Mouse (Mus musculus): ENCODE measurements at regions not wholly inside any gene's neighbourhood (a gene's known extent, or its start where the extent isn't known, plus 50 kb on each side); places are given as distances from the start of the nearest gene placed in this dataset.

GRCm38 (mm10) chr10:37995691-37996445 lies 825.7 kb downstream of the Rfpl4b start:
- Histone ChIP-seq H3K4me2 (no peak overlapping the region), H3K27me3 (replicated peaks) (no peaks in the 10 kb centered on the region), H3K27ac (replicated peaks) (no peak overlapping the region), H3K36me3 (no peaks in the 10 kb centered on the region), H3K9me3 (replicated peaks) (no peaks in the 10 kb centered on the region), H3K4me3 (replicated peaks) (no peak overlapping the region), H3K4me1 (no peaks in the 10 kb centered on the region), H3K9ac (replicated peaks) (no peak overlapping the region)
- no peak for ATAC-seq (ENCODE audit: low FRiP score)

- H3K27me3 ChIP-seq (replicated peaks), result no peaks in the 10 kb centered on the region
- H3K4me2 ChIP-seq, result no peak overlapping the region
- no peaks in the 10 kb centered on the region for H3K36me3 ChIP-seq
- no peaks in the 10 kb centered on the region for H3K4me1 ChIP-seq
- 42% methylated on average over 11 of the region's 11 CpGs for WGBS
- H3K27ac ChIP-seq (replicated peaks), result no peak overlapping the region
- ATAC-seq (ENCODE audit: low FRiP score), result peak; percentile 84; the same call in 1 of the 2 replicates
- H3K9me3 ChIP-seq (replicated peaks), result no peaks in the 10 kb centered on the region
- H3K4me3 ChIP-seq (replicated peaks), result no peak overlapping the region
- no peak overlapping the region for H3K9ac ChIP-seq (replicated peaks)
These were observed 833.0 kb downstream of the Rfpl4b start for GRCm38 (mm10) chr10:37988297-37989263.

- no peak overlapping the region for H3K27ac ChIP-seq (replicated peaks)
- no peaks in the 10 kb centered on the region for H3K9me3 ChIP-seq (replicated peaks)
- H3K36me3 ChIP-seq, result no peaks in the 10 kb centered on the region
- no peak overlapping the region for H3K4me3 ChIP-seq (replicated peaks)
- H3K27me3 ChIP-seq (replicated peaks), result no peaks in the 10 kb centered on the region
- no peaks in the 10 kb centered on the region for H3K4me1 ChIP-seq
- no peak for ATAC-seq (ENCODE audit: low FRiP score)
- H3K9ac ChIP-seq (replicated peaks), result no peak overlapping the region
- no peak overlapping the region for H3K4me2 ChIP-seq
- WGBS, result 71% methylated on average over 3 of the region's 3 CpGs
These were observed 840.3 kb upstream of the Marcks start for GRCm38 (mm10) chr10:37978899-37979539.

- no peak overlapping the region for H3K9ac ChIP-seq (replicated peaks)
These were observed 821.3 kb upstream of the Marcks start for GRCm38 (mm10) chr10:37960051-37960450.

GRCm38 (mm10) chr10:37914780-37915179 lies 776.1 kb upstream of the Marcks start:
- WGBS, result 93% methylated on average over 2 of the region's 2 CpGs
- H3K4me2 ChIP-seq, result no peak overlapping the region

More at GRCm38 (mm10) chr10:37960051-37960450, 821.3 kb upstream of the Marcks start:
- Histone ChIP-seq H3K27ac (replicated peaks) (no peak overlapping the region), H3K27me3 (replicated peaks) (no peaks in the 10 kb centered on the region), H3K4me1 (no peaks in the 10 kb centered on the region), H3K4me2 (no peak overlapping the region), H3K9me3 (replicated peaks) (no peaks in the 10 kb centered on the region), H3K36me3 (no peaks in the 10 kb centered on the region), H3K4me3 (replicated peaks) (no peak overlapping the region)
- ATAC-seq (ENCODE audit: low FRiP score), result no peak

DNA sequence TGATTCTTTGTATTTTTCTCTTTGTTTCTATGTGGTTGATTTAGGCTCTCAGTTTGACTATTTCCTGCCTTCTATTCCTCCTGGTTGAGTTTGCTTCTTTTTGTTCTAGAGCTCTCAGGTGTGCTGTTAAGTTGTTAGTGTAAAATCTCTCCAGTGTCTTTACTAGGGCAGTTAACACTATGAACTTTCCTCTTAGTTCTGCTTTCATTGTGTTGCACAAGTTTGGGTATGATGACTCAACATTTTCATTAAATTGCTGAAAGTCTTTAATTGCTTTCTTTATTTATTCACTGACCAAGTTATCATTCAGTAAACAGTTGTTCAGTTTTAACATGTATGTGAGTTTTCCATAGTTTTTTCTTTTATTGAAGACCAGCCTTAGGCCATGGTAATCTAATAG lies 772.9 kb upstream of the Marcks start:
- H3K4me1 ChIP-seq, result no peaks in the 10 kb centered on the region
- H3K27ac ChIP-seq (replicated peaks), result no peak overlapping the region
- no peak overlapping the region for H3K9ac ChIP-seq (replicated peaks)
- H3K9me3 ChIP-seq (replicated peaks), result no peaks in the 10 kb centered on the region
- ATAC-seq (ENCODE audit: low FRiP score), result no peak
- H3K4me3 ChIP-seq (replicated peaks), result no peak overlapping the region
- H3K36me3 ChIP-seq, result no peaks in the 10 kb centered on the region
- no peaks in the 10 kb centered on the region for H3K27me3 ChIP-seq (replicated peaks)
- no peak overlapping the region for H3K4me2 ChIP-seq

More at GRCm38 (mm10) chr10:37914780-37915179, 776.1 kb upstream of the Marcks start:
- Histone ChIP-seq H3K27me3 (replicated peaks) (no peaks in the 10 kb centered on the region), H3K4me1 (no peaks in the 10 kb centered on the region), H3K9ac (replicated peaks) (no peak overlapping the region), H3K36me3 (no peaks in the 10 kb centered on the region), H3K27ac (replicated peaks) (no peak overlapping the region), H3K4me3 (replicated peaks) (no peak overlapping the region), H3K9me3 (replicated peaks) (no peaks in the 10 kb centered on the region)
- ATAC-seq (ENCODE audit: low FRiP score), result no peak

DNA sequence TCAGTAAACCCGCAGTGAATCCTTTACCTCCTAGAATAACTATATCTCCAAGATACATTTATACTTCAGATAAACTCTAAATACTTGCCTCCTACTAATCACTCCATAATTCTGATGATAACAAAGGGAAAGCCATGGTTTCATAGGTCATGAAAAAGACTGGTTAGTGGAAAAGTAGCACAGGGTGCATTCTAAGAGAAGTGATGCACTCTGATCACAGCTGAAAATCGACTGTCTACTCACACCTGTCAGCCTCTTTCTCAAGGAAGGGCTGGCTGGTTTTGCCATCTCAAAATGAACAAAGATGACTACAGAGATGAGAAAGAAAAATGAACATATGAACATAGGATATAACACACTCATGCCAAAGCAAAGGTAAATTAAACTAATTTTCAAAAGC lies 769.6 kb upstream of the Marcks start:
- no peak overlapping the region for H3K27ac ChIP-seq (replicated peaks)
- no peaks in the 10 kb centered on the region for H3K36me3 ChIP-seq
- H3K9ac ChIP-seq (replicated peaks), result no peak overlapping the region
- no peak overlapping the region for H3K4me3 ChIP-seq (replicated peaks)
- H3K27me3 ChIP-seq (replicated peaks), result no peaks in the 10 kb centered on the region
- H3K9me3 ChIP-seq (replicated peaks), result no peaks in the 10 kb centered on the region
- ATAC-seq (ENCODE audit: low FRiP score), result no peak
- H3K4me1 ChIP-seq, result no peaks in the 10 kb centered on the region
- 73% methylated on average over 2 of the region's 2 CpGs for WGBS
- H3K4me2 ChIP-seq, result no peak overlapping the region

GRCm38 (mm10) chr10:37907731-37908130 lies 769.0 kb upstream of the Marcks start:
- ATAC-seq (ENCODE audit: low FRiP score), result no peak
- Histone ChIP-seq H3K9ac (replicated peaks) (no peak overlapping the region), H3K36me3 (no peaks in the 10 kb centered on the region), H3K27me3 (replicated peaks) (no peaks in the 10 kb centered on the region), H3K4me2 (no peak overlapping the region), H3K4me3 (replicated peaks) (no peak overlapping the region), H3K9me3 (replicated peaks) (no peaks in the 10 kb centered on the region), H3K27ac (replicated peaks) (no peak overlapping the region), H3K4me1 (no peaks in the 10 kb centered on the region)
- 54% methylated on average over 1 of the region's 1 CpGs for WGBS

DNA sequence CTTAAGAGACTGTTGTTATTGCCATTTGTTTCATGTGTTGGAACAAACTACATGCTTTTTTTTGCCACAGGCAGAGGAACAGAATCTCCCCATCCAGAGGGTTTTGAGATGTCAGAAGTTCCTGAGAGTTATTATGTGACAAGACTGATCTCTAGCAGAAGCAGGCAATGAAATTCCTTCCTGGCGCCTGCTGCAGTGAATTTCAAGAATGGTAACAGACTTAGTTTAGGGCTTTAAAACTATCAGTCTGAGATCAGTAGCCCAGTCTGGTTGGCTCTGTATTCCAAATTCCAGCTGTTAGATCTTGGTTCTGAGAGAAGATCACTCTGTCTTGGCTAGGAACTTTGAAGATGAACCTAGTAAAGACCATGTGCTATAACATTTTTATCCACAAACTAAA lies 749.2 kb upstream of the Marcks start:
- Histone ChIP-seq H3K9ac (replicated peaks) (no peak overlapping the region), H3K27ac (replicated peaks) (no peak overlapping the region), H3K27me3 (replicated peaks) (no peaks in the 10 kb centered on the region), H3K4me2 (no peak overlapping the region), H3K4me1 (no peaks in the 10 kb centered on the region), H3K36me3 (no peaks in the 10 kb centered on the region), H3K4me3 (replicated peaks) (no peak overlapping the region), H3K9me3 (replicated peaks) (no peaks in the 10 kb centered on the region)
- no peak for ATAC-seq (ENCODE audit: low FRiP score)
- 98% methylated on average over 1 of the region's 1 CpGs for WGBS

GRCm38 (mm10) chr10:37880841-37881240 lies 742.1 kb upstream of the Marcks start:
- H3K9ac ChIP-seq (replicated peaks), result no peak overlapping the region
- ATAC-seq (ENCODE audit: low FRiP score), result no peak

DNA sequence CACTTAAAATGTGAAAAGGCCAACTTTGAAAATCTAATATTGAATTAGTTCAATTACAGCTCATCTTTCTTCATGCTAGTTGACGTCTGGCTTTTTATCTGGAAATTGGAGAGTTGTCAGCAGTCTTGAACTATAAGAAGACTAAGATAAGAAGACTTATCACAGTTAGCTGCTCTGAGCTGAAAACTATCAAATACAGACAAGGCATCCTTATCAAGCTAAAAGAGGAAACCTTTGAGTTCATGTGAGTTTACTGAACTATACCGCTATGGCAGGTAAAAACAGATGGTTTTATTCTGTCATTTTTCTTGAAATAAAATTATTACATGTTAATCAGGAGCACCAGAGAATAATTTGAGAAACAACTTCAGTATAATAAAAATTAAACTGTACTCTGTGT lies 735.2 kb upstream of the Marcks start:
- Histone ChIP-seq H3K4me3 (replicated peaks) (no peak overlapping the region), H3K36me3 (no peaks in the 10 kb centered on the region), H3K27ac (replicated peaks) (no peak overlapping the region), H3K9ac (replicated peaks) (no peak overlapping the region), H3K4me1 (no peaks in the 10 kb centered on the region), H3K27me3 (replicated peaks) (no peaks in the 10 kb centered on the region), H3K4me2 (no peak overlapping the region), H3K9me3 (replicated peaks) (no peaks in the 10 kb centered on the region)
- WGBS, result 94% methylated on average over 2 of the region's 2 CpGs
- no peak for ATAC-seq (ENCODE audit: low FRiP score)

More at GRCm38 (mm10) chr10:37880841-37881240, 742.1 kb upstream of the Marcks start:
- 90% methylated on average over 5 of the region's 5 CpGs for WGBS
- no peaks in the 10 kb centered on the region for H3K4me1 ChIP-seq
- H3K27me3 ChIP-seq (replicated peaks), result no peaks in the 10 kb centered on the region
- H3K4me2 ChIP-seq, result no peak overlapping the region
- H3K4me3 ChIP-seq (replicated peaks), result no peak overlapping the region
- no peak overlapping the region for H3K27ac ChIP-seq (replicated peaks)
- H3K36me3 ChIP-seq, result no peaks in the 10 kb centered on the region
- no peaks in the 10 kb centered on the region for H3K9me3 ChIP-seq (replicated peaks)

Data from neural tube, embryonic 15.5 days (tissue).